Mouse (Mus musculus) intestine, embryonic 16.5 days (tissue): ENCODE results near the gene Ptf1a. TPM values are rescaled to one million over a fixed set of nuclear protein-coding genes. Genes with fewer than 3 reads are reported as not detected.

Source experiments
- ATAC-seq: fragments of 200-750 bp; cut with Nextera tagmentation; 2 replicates; pipeline ENCODE4 v1.8.0; 2017; ENCODE audit warnings: moderate TSS enrichment, moderate library complexity
- H3K27ac ChIP-seq: fragments of 300-500 bp; sonication (generic); 2 replicates; pipeline ENCODE4 v1.5.1; 2014; ENCODE audit warnings: mild to moderate bottlenecking, low read length
- H3K27me3 ChIP-seq: fragments of 300-500 bp; sonication (generic); replicated peaks from 2 replicates; pipeline ENCODE4 v1.6.1; 2014; ENCODE audit warnings: low read length, control low read depth, mixed read lengths; ENCODE audit not compliant: control insufficient read depth, insufficient read depth
- H3K36me3 ChIP-seq: fragments of 300-500 bp; sonication (generic); 2 replicates; pipeline ENCODE4 v1.6.1; 2014; ENCODE audit warnings: low read length, control low read depth; ENCODE audit not compliant: control insufficient read depth, insufficient read depth
- H3K4me1 ChIP-seq: fragments of 300-500 bp; sonication (generic); 2 replicates; pipeline ENCODE4 v1.6.1; 2014; ENCODE audit warnings: low read length, control low read depth, mixed read lengths; ENCODE audit not compliant: control insufficient read depth, insufficient read depth
- H3K4me2 ChIP-seq: fragments of 300-500 bp; sonication (generic); 2 replicates; pipeline ENCODE4 v1.6.1; 2014; ENCODE audit warnings: low read depth, low read length, control low read depth
- H3K4me3 ChIP-seq: fragments of 300-500 bp; sonication (generic); 2 replicates; pipeline ENCODE4 v1.5.1; 2014; ENCODE audit warnings: mild to moderate bottlenecking, low read length
- H3K9ac ChIP-seq: fragments of 300-500 bp; sonication (generic); 2 replicates; pipeline ENCODE4 v1.6.1; 2014; ENCODE audit warnings: low read depth, low read length
- H3K9me3 ChIP-seq: fragments of 300-500 bp; sonication (generic); 2 replicates; pipeline ENCODE4 v1.6.1; 2016; ENCODE audit warnings: low read length, control low read depth; ENCODE audit not compliant: control insufficient read depth
- WGBS: fragments of 180-500 bp; shearing (Covaris S2); extraction: QIAGEN DNeasy Blood & Tissue Kit; methylation state at CpG from one replicate; pipeline ENCODE4 v1.1.7; 2014; 5-methylcytosine and 5-hydroxymethylcytosine counted together
- polyA plus RNA-seq: library from polyadenylated mRNA; unstranded; fragments of >200 nt; fragmentation: Nextera tagmentation; extraction: Ambion mirVana; gene quantifications from 2 replicates; pipeline ENCODE4 v1.2.1, GENCODE M21; 2015

The Ptf1a gene
- polyA plus RNA-seq: 9.1 and 11.2 TPM in 2 replicates

DNA sequence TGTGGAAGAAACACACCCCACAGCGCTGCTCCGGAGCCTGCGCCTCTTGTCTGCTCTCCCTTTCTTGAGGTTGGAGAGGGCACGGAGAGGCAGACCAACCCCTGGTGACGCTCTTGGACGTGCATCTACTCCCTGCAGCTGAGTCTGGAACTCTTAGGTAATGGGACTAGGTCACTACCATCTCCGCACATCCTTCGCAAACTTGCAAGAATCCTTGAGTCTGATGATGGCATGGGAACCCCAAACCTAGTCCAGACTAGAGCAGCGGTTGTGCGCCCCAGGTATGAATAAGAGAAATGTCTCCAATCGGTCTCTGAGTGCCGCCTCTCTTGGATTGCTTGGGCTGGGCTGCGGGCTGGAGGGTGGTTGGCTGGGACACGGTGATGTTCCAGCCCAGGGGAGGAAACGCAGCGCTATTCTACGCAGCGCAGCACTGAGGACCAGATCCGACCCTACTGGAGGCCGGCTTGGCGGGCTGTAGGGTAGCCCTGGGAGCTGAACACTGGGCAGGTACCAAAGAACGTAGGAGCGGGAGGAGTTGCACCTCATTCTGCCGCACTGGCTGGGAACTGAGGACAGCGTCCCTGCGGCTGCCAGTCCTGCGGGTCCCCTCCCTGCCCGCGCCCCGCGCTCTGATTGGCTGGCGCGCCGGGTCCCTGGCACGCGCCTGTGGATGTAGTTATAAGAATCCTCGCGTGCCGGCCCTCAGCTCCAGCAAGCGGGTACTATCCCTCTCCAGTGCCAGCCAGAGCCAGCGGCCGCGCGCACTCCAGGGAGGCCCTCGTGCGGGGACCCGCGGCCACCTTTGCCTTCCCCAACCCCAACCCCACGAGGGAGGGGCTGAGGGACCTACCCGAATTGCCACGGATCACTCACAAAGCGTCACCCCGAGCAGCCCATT, at the start of gene Ptf1a:
Gene Ptf1a, plus strand, starts transcription at position 733 of the 901 bp plus-strand sequence.
- Histone ChIP-seq H3K27ac (no peak within 1 kb of the TSS), H3K9ac (no peak within 1 kb of the TSS), H3K27me3 (peaks cover 62% of the 10 kb centered on the region), H3K4me3 (peak within 1 kb of the TSS; percentile 39), H3K4me2 (peak within 1 kb of the TSS; percentile 50), H3K9me3 (no peaks in the 10 kb centered on the region), H3K4me1 (peaks cover 10% of the 10 kb centered on the region), H3K36me3 (no peaks in the 10 kb centered on the region)
- WGBS: under 1% methylated on average over 53 of the region's 53 CpGs
- ATAC-seq: peak; percentile 77

DNA sequence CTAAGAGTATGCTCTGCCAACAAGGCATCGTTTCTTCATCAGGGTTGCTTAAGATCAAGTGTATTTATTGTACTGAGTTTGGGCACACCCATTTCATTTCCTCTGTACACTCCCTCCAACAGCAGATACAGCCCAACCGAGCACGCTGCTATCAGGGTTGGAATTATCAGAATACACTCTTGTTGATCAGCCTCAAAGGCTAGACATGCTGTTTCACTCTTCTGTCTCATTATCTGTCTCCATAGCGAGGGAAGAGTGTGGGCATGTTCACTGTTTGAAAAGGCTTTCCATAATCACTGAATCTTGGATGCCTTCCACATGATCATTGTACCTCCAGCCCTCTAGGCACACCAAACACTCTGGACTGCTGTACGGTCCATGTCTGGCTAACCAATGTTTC, 40.1 kb upstream of the Ptf1a start:
- Histone ChIP-seq H3K27me3 (no peaks in the 10 kb centered on the region), H3K36me3 (no peaks in the 10 kb centered on the region), H3K27ac (no peak overlapping the region), H3K9ac (no peak overlapping the region), H3K9me3 (no peaks in the 10 kb centered on the region), H3K4me1 (no peaks in the 10 kb centered on the region), H3K4me3 (no peak overlapping the region), H3K4me2 (no peak overlapping the region)
- 54% methylated on average over 5 of the region's 5 CpGs for WGBS
- no peak for ATAC-seq

- no peak overlapping the region for H3K4me2 ChIP-seq
- H3K9me3 ChIP-seq: no peaks in the 10 kb centered on the region
- H3K36me3 ChIP-seq: no peaks in the 10 kb centered on the region
- 60% methylated on average over 3 of the region's 3 CpGs for WGBS
- H3K9ac ChIP-seq: no peak overlapping the region
- ATAC-seq: no peak
- no peak overlapping the region for H3K27ac ChIP-seq
- no peak overlapping the region for H3K4me3 ChIP-seq
- no peaks in the 10 kb centered on the region for H3K4me1 ChIP-seq
- H3K27me3 ChIP-seq: no peaks in the 10 kb centered on the region
These were observed 38.9 kb upstream of the Ptf1a start for GRCm38 (mm10) chr2:19406531-19406930.

GRCm38 (mm10) chr2:19414222-19414965, 31.1 kb upstream of the Ptf1a start:
- H3K27me3 ChIP-seq: no peaks in the 10 kb centered on the region
- no peaks in the 10 kb centered on the region for H3K9me3 ChIP-seq
- H3K4me3 ChIP-seq: peak overlapping the region; percentile 25
- H3K36me3 ChIP-seq: no peaks in the 10 kb centered on the region
- no peaks in the 10 kb centered on the region for H3K4me1 ChIP-seq
- 20% methylated on average over 19 of the region's 19 CpGs for WGBS
- H3K27ac ChIP-seq: no peak overlapping the region
- ATAC-seq: peak; percentile 53; the same call in 1 of the 2 replicates
- peak overlapping the region; percentile 47 for H3K4me2 ChIP-seq
- no peak overlapping the region for H3K9ac ChIP-seq

DNA sequence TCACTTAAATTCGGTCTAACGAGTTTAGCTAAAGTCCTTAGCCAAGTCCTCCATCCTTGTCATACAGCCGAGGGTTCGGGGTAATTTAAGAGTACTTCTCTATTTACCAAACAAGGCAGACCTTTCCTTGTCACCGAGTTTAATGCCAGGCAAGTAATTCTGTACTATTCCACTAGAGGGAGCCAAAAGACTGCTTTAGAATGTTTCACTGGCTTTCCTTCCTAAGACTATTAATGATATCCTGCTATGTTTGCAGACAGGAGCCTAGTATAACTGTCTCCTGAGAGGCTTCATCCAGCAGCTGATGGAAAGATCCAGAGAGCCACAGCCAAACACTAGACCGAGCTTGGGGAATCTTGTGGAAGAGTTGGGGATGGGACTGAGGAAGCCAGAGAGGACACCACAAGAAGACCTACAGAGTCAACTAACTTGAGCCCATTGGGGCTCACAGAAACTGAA, 30.4 kb upstream of the Ptf1a start:
- Histone ChIP-seq H3K27ac (no peak overlapping the region), H3K4me3 (peak overlapping the region; percentile 25), H3K9ac (no peak overlapping the region), H3K27me3 (no peaks in the 10 kb centered on the region), H3K36me3 (no peaks in the 10 kb centered on the region), H3K4me1 (no peaks in the 10 kb centered on the region), H3K4me2 (peak overlapping the region; percentile 47), H3K9me3 (no peaks in the 10 kb centered on the region)
- under 1% methylated on average over 6 of the region's 6 CpGs for WGBS
- ATAC-seq: peak; percentile 55

DNA sequence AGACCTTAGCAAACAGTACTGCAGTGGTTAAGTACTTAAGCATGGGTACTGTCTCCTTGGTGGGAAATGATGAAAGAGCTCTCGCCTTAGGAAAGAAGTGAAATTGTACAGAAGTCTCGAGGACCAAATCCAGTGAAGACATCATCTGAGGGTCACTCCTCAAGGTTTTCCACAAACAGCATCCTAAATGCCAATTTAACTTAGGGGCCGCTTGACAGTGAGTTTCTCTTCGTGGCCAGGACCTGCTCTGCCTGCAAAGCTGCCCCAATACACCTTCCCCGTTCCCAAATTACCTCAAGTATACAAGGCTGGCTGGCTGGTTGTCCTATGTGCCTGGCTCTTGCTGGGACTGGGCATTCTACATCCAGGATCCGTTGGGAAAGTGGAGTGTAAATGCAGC, 29.4 kb upstream of the Ptf1a start:
- Histone ChIP-seq H3K4me3 (no peak overlapping the region), H3K4me1 (no peaks in the 10 kb centered on the region), H3K36me3 (no peaks in the 10 kb centered on the region), H3K27me3 (no peaks in the 10 kb centered on the region), H3K9me3 (no peaks in the 10 kb centered on the region), H3K27ac (no peak overlapping the region), H3K4me2 (no peak overlapping the region), H3K9ac (no peak overlapping the region)
- 68% methylated on average over 6 of the region's 6 CpGs for WGBS
- no peak for ATAC-seq

DNA sequence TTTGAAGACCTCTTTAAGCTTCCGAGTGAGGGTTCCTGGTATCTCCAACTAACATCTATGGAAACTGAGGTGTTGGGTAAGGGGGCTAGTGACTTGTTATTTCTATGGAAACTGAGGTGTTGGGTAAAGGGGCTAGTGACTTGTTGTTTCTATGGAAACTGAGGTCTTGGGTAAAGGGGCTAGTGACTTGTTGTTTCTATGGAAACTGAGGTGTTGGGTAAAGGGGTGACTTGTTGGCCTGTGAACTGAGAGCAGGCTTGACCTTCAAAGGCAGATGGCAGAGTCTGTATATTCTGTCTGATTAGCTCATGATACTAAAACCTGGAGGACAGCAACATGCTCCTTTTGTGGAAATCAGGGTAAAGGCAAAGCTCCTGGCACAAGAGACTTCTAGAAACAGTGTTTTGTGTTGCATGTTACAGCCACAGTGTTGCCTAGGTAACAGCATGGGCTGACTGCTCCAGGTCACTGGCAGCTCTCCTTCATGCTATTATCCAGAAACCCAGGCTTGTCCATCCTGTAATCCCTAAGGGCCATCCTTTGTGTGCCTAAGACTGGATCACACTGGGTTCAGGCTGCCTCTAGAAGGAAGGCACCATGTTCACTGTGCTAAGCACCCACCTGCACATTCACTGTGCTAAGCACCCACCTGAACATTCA, 25.6 kb upstream of the Ptf1a start:
- no peak for ATAC-seq
- H3K9me3 ChIP-seq: no peaks in the 10 kb centered on the region
- H3K36me3 ChIP-seq: no peaks in the 10 kb centered on the region
- WGBS: 44% methylated on average over 1 of the region's 1 CpGs
- no peaks in the 10 kb centered on the region for H3K4me1 ChIP-seq
- no peak overlapping the region for H3K4me3 ChIP-seq
- H3K27me3 ChIP-seq: no peaks in the 10 kb centered on the region
- H3K4me2 ChIP-seq: no peak overlapping the region
- H3K27ac ChIP-seq: no peak overlapping the region
- H3K9ac ChIP-seq: no peak overlapping the region

DNA sequence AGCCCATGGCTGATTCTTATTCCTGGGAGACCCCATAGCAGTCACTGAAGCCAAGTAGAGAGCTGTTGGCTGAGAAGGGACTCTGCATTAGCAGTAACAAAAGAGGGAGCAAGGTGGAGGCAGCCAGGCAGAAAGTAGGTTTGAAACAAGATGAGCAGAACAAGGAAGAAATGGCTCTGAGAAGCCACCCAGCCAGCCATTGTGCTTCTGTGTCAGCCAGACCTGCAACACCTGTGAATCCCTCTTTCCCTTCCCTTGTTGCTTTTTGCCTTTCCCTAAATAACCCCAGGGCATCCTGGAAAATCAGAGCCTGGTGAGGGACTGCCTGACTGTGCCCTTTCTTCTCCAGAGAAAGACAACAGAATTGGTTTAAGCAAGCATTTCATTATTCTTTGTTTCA, 23.2 kb upstream of the Ptf1a start:
- no peak for ATAC-seq
- H3K9ac ChIP-seq: no peak overlapping the region
- H3K27me3 ChIP-seq: 0 out of 2 replicates have a peak, but pooled peaks cover 3% of the 10 kb centered on the region
- H3K27ac ChIP-seq: no peak overlapping the region
- no peaks in the 10 kb centered on the region for H3K4me1 ChIP-seq
- no peaks in the 10 kb centered on the region for H3K9me3 ChIP-seq
- H3K36me3 ChIP-seq: no peaks in the 10 kb centered on the region
- no peak overlapping the region for H3K4me3 ChIP-seq
- no peak overlapping the region for H3K4me2 ChIP-seq

GRCm38 (mm10) chr2:19423086-19423485, 22.4 kb upstream of the Ptf1a start:
- Histone ChIP-seq H3K4me1 (no peaks in the 10 kb centered on the region), H3K4me3 (no peak overlapping the region), H3K9ac (no peak overlapping the region), H3K36me3 (no peaks in the 10 kb centered on the region), H3K9me3 (no peaks in the 10 kb centered on the region), H3K27ac (no peak overlapping the region), H3K27me3 (peaks cover 3% of the 10 kb centered on the region; the same call in 1 of the 2 replicates), H3K4me2 (no peak overlapping the region)
- WGBS: 75% methylated on average over 6 of the region's 6 CpGs
- ATAC-seq: no peak
